Mouse (Mus musculus) cortical plate, adult 2 months (tissue): ENCODE data around the gene Sorbs2. TPM values are rescaled to one million over a fixed set of nuclear protein-coding genes. Genes with fewer than 3 reads are reported as not detected.
A peak's percentile ranks its signal among the peaks of the same experiment; 100 is the strongest.

Experiments
- H3K27ac ChIP-seq: fragments of 200-500 bp; 2 replicates; pipeline ENCODE4 v1.5.1; 2012; ENCODE audit warnings: low read length, control low read depth, inconsistent platforms; ENCODE audit not compliant: insufficient read depth
- H3K4me1 ChIP-seq: fragments of 200-500 bp; 2 replicates; pipeline ENCODE4 v1.6.1; 2011; ENCODE audit warnings: low read length; ENCODE audit not compliant: control insufficient read depth, insufficient read depth
- H3K4me3 ChIP-seq: fragments of 200-500 bp; 2 replicates; pipeline ENCODE4 v1.5.1; 2011; ENCODE audit warnings: mild to moderate bottlenecking, low read length, control low read depth; ENCODE audit not compliant: insufficient read depth
- CTCF ChIP-seq: fragments of 200-500 bp; IDR thresholded peaks from 2 replicates; pipeline ENCODE4 v1.5.1; 2011; ENCODE audit warnings: mild to moderate bottlenecking, control low read depth, low read length; ENCODE audit not compliant: insufficient read depth; ENCODE audit errors: extremely low read depth
- POLR2A ChIP-seq: fragments of 200-500 bp; IDR thresholded peaks from 2 replicates; pipeline ENCODE4 v1.6.1; 2011; ENCODE audit warnings: mild to moderate bottlenecking, low read length, control low read depth; ENCODE audit not compliant: insufficient read depth; ENCODE audit errors: extremely low read depth
- polyA plus RNA-seq: library from polyadenylated mRNA; depleted of rRNA; stranded (reverse); fragments of >200 nt; gene quantifications from 2 replicates; pipeline ENCODE4 v1.2.3, GENCODE M21; 2012

Gene Sorbs2
- polyA plus RNA-seq, 1 experiment, result 136 TPM

GRCm38 (mm10) chr8:45658458-45659325 is 151.1 kb downstream of the Sorbs2 start:
- Histone ChIP-seq H3K4me3 (peak overlapping the region; percentile 17), H3K4me1 (peaks cover 2% of the 10 kb centered on the region), H3K27ac (peak overlapping the region; percentile 69; the same call in 1 of the 2 replicates)
- no peak for TF ChIP-seq POLR2A
- TF ChIP-seq CTCF, result no peak

GRCm38 (mm10) chr8:45659473-45659872 is 151.9 kb downstream of the Sorbs2 start:
- peak overlapping the region; percentile 17; the same call in 1 of the 2 replicates for H3K4me3 ChIP-seq
- no peak overlapping the region for H3K27ac ChIP-seq

GRCm38 (mm10) chr8:45660570-45660969 is 153.0 kb downstream of the Sorbs2 start:
- no peak overlapping the region for H3K27ac ChIP-seq

More at GRCm38 (mm10) chr8:45659473-45659872, 151.9 kb downstream of the Sorbs2 start:
- peaks cover 2% of the 10 kb centered on the region for H3K4me1 ChIP-seq
- TF ChIP-seq CTCF, result no peak
- TF ChIP-seq POLR2A, result no peak

DNA sequence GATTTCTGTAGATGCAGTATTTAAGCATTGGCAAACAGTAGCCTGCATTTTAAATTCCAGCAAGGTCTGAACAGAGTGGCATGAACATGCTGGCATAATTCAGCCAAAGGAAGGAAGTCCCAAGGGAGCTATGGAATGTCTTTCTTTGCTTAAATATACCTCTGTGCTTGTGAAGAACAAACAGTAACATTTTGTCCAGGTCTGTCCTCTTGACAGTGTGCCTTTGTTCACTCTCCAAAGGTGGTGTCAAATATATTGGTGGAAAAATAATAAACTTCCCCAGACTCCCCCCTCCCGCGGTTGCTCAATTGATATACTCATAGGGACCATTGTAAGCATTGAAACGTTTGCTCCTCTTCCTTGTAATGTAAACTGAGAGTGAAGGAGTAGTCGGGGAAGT is 154.0 kb downstream of the Sorbs2 start:
- H3K27ac ChIP-seq, result no peak overlapping the region
- TF ChIP-seq POLR2A (no peak), CTCF (no peak)
- H3K4me3 ChIP-seq, result no peak overlapping the region
- peaks cover 5% of the 10 kb centered on the region for H3K4me1 ChIP-seq

More at GRCm38 (mm10) chr8:45660570-45660969, 153.0 kb downstream of the Sorbs2 start:
- Histone ChIP-seq H3K4me3 (peak overlapping the region; percentile 8; the same call in 1 of the 2 replicates), H3K4me1 (peaks cover 5% of the 10 kb centered on the region)
- TF ChIP-seq POLR2A, result no peak
- TF ChIP-seq CTCF, result no peak

DNA sequence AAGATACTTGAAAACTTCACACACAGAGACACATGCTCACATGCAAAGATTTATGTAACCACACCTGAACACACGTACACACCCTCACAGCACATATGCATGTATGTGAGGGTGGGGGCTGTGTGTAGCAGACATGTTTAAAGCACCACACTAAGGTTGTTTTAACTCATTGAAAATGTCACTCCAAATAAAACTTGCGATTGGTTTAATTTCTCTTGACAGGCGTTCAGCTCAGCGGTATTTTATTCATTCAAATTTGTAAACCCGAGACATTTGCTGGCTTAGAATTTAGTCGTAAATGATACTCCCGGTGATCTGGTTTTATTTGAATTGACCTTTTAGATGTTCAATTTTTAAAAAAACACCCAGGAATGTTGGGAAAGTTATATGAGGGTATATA is 158.6 kb downstream of the Sorbs2 start:
- Histone ChIP-seq H3K4me1 (peaks cover 3% of the 10 kb centered on the region), H3K4me3 (no peak overlapping the region), H3K27ac (no peak overlapping the region)
- TF ChIP-seq POLR2A (no peak), CTCF (no peak)

GRCm38 (mm10) chr8:45673149-45673548 is 165.6 kb downstream of the Sorbs2 start:
- H3K27ac ChIP-seq, result no peak overlapping the region
- H3K4me3 ChIP-seq, result no peak overlapping the region
- TF ChIP-seq POLR2A, result no peak
- TF ChIP-seq CTCF, result no peak
- H3K4me1 ChIP-seq, result peaks cover 2% of the 10 kb centered on the region; the same call in 1 of the 2 replicates

- Histone ChIP-seq H3K4me3 (no peak overlapping the region), H3K27ac (no peak overlapping the region), H3K4me1 (peaks cover 2% of the 10 kb centered on the region; the same call in 1 of the 2 replicates)
- TF ChIP-seq POLR2A (no peak), CTCF (no peak)
Observed at GRCm38 (mm10) chr8:45675821-45676279, 168.3 kb downstream of the Sorbs2 start.

DNA sequence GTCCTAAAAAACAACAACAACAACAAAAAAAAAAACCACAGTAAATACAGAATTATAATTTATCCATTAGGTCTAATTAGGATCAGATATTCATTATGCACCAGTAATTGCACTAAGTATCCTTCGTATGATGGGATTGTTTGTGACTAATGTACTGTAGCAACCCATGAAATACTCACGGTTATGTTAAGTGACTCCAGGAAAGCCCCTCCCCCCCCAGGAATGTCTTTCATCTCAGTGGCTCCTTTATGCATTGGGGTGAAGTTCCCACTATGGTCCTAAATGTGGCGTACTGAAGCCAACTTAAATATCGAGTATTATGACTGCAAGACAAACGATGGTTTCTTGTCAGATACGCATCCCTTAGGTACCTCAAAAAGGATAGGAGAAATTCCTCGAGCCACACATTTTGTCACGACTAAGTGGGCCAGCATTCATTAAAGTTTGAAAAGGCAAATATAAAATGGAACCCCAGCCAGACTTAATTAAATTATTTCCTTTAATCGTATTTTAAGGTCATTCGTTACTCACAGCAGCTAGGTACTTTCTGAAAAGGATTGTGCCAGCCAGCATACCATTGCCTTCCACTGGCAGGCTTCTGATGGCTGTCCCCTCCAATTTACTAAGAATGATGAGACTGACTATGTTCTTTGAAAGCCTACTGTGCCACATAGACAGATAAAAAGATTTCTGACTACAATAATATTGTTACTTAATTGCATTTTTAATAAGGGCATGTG is 169.7 kb downstream of the Sorbs2 start:
- H3K4me3 ChIP-seq, result no peak overlapping the region
- peaks cover 2% of the 10 kb centered on the region; the same call in 1 of the 2 replicates for H3K4me1 ChIP-seq
- TF ChIP-seq POLR2A (no peak), CTCF (no peak)
- H3K27ac ChIP-seq, result no peak overlapping the region

GRCm38 (mm10) chr8:45677854-45678241 is 170.3 kb downstream of the Sorbs2 start:
- no peak overlapping the region for H3K4me3 ChIP-seq
- no peak overlapping the region for H3K27ac ChIP-seq
- peaks cover 2% of the 10 kb centered on the region; the same call in 1 of the 2 replicates for H3K4me1 ChIP-seq
- TF ChIP-seq CTCF, result no peak
- TF ChIP-seq POLR2A, result no peak
